Mouse (Mus musculus): ENCODE results near the gene Nosip.

GRCm38 (mm10) chr7:45020225-45020624, 42.0 kb upstream of the Nosip start:
- TF ChIP-seq CTCF (IDR thresholded peaks at IDR 0.05; ENCODE audit: borderline replicate concordance, insufficient read depth, low read length) (no peak), POLR2A (IDR thresholded peaks at IDR 0.05; ENCODE audit: low read depth, low read length) (no peak)
